Mouse (Mus musculus) neutrophil, adult 5-6 weeks (primary cell): Measurements from ENCODE around the gene Coq5. TPM values are rescaled to one million over a fixed set of nuclear protein-coding genes. Genes with fewer than 3 reads are reported as not detected.
A peak's percentile ranks its signal among the peaks of the same experiment; 100 is the strongest.

Experiments used
- ATAC-seq: fragments of 151-379, 151-347 bp; 2 replicates; pipeline ENCODE4 v1.8.0; 2017; ENCODE audit warnings: mild to moderate bottlenecking, moderate TSS enrichment; ENCODE audit not compliant: insufficient number of reproducible peaks, poor library complexity, low FRiP score, severe bottlenecking; ENCODE audit errors: extremely low read depth
- total RNA-seq: library from RNA; stranded (forward); fragments of 200-1000 nt; gene quantifications from 2 replicates; pipeline ENCODE4 v1.2.3, GENCODE M21; 2017

Coq5 gene
- 24.8 and 32.2 TPM in 2 replicates for total RNA-seq

DNA sequence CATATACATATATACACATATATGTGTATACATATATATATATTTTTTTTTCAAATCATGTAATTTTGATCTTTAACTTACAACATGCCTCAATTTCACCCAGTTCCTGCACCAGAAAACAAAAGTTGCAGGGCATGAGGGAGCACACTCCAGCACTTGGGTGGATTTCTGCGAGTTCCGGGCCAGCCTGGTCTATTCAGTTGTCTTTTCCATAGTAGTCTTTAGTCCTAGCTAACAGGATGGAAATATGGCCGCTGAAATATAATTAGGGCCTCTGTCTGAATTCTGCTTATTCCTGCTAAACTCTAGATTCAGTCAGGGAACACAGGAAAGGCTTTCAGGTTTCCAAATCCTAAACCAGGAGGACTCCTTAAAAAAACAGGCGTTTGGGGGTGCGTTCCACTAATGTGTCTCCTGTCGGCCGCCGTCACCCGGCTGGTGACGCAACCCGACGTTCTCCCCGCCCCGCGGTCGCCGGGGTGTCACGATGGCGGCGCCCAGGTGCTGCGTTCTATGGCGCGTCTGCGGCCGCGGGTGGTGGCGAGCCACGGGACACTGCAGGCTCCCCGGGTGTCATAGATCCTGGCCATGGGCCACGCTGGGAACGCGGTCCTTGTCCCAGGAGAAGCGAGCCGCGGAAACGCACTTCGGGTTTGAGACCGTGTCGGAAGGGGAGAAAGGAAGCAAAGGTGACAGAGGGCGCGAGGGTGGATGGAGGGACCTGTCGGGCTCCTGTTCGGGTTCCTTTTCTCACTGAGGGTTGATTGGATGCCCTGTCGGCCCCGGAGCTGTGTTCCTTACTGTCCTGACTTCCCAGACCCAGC lies at the start of gene Coq5:
Gene Coq5, plus strand, starts transcription at position 441 of the 824 bp plus-strand sequence.
- ATAC-seq = peak; percentile 86

GRCm38 (mm10) chr5:115230830-115231551 lies 48.5 kb upstream of the Coq5 start:
- no peak for ATAC-seq

DNA sequence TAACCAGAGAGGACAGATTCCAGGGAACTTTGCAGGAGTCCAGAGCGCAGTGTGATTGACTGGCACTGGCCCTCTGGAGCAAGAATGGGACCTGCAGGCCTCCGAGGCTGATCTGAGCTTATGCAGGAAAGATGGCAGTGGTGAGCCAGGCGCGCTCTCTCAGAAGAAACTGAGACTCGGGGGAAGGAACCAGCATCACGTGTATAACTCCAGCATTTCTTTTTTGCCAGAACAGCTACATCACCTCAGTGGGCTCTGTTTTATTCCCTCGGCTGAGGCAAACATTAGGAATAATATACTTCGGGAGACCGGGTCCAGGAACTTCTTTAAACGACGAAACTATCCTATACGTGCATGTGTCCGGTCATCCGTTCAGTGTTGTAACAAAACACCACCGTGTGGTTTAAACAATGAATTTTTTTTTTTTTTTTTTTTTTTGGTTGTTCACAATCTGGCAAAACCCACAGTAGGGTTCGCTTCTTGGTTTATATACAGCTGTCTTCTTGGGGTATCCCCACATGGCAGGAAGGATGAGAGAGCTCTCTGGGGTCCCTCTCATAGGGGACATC lies 47.8 kb upstream of the Coq5 start:
- ATAC-seq = no peak

DNA sequence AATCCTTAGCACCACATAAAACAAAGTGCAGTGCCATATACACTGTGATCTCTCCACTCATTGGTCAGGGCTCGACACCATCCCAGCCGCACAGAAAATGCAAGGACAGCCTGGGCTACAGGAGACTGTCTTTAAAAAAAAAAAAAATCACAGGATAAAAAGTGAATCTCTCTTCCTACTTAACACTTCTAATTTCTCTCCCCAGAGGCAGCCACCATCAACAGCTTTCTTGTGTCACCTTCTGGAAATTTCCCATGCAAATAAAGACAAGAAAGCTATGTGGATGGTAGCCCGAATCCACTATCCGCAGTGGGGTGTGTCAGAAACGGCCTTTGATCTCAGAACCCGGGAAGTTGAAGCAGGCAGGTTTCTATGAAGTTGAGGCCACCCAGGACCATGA lies 47.0 kb upstream of the Coq5 start:
- no peak for ATAC-seq

DNA sequence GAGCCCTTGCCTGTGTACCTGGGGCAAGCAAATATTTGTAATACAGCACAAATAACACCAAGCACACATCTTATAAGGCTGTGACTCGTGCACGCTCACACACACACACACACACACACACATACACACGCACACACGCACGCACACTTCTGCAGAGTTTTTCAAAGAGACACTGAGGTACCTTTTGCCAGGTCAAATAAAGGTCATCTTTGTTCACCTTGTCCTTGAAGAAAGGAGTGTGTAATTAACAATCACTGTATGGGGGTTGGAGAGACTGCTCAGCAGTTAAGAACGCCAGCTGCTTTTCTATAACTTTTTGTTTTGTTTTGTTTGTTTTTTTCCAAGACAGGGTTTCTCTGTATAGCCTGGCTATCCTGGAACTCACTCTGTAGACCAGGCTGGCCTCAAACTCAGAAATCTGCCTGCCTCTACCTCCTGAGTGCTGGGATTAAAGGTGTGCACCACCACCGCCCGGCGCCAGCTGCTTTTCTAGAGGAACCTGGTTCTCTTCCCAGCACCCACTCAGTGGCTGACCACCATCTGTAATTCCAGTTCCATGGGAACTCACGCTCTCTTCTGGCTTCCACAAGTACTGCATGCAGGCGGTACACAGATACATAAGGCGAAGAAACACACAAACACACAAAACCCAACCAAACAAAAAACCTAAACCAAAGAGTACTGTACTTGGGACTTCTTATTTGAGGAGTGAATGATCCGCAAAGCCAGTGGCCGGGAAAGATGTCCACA lies 46.3 kb upstream of the Coq5 start:
- no peak for ATAC-seq

DNA sequence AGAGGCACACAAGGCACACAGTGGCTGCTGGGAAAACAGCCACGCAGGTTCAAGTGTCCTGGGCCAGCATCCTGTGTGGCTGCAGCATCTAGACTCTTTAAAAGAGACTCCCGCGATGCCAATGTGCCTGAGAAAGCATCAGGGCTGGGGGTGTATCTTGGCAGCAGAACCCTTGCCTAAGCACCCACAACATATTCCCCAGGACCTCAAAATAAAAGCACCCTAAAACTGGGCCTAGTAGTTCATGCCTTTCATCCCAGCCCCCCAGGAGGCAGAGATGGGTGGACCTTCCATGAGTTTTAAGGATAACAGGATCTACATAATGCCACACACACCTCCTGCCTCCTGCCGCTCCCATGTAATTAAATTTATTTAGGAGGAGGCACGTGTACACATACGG lies 44.9 kb upstream of the Coq5 start:
- no peak for ATAC-seq

DNA sequence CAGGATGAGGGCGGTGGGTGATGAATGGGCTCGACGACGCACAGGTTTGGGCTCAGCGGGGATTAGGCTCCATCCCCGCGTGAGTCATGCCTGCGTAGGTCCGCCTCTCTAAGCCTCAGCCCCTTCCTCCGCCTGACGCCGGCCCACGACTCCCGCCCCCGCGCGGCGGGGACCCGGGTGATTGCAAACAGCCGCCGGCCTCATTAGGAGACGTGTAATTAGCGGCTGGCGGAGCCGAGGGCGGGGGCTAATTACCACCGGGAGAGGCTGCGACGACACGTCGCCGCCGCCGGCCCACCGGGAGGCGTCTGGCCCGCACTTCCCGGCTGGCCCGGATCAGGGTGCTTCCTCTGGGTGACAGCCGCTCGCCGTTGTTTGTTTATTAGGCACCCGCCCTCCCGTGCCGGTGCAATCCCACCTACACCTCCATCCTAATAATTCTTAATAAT lies 44.1 kb upstream of the Coq5 start:
- ATAC-seq = no peak

- ATAC-seq = peak; percentile 77
Measured at GRCm38 (mm10) chr5:115235786-115236263, 43.6 kb upstream of the Coq5 start, which contains the start of gene Pop5. TSS of gene Pop5 (plus strand) at chr5:115235836.

GRCm38 (mm10) chr5:115237803-115238728 lies 41.4 kb upstream of the Coq5 start:
- ATAC-seq = peak; percentile 79

DNA sequence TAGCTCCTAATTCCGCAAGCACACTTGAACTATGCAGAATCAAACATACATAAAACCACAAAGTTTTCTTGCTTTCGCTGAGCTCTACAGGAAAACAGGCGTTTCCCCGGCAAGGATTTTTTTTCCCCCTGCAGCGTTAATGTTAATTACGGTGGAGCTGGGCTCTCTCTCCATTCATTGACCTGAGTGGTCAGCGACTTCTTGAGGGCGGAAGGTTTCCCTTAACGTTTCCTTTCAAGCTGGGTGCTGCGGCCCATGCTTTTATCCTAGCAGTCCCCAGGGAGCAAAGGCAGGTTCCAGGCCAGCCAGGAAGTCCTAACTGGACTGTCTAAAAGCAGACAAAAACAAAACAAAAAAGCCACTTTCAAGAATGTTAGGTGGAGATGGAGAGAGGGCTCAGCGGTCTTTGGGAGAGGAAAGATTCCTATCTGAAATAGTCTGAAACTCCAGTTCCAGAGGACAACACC lies 40.7 kb upstream of the Coq5 start:
- ATAC-seq = no peak

GRCm38 (mm10) chr5:115240191-115240590 lies 39.3 kb upstream of the Coq5 start:
- ATAC-seq = no peak

- no peak for ATAC-seq
Measured at GRCm38 (mm10) chr5:115255472-115255871, 24.0 kb upstream of the Coq5 start.

GRCm38 (mm10) chr5:115256909-115257546 lies 22.4 kb upstream of the Coq5 start:
- no peak for ATAC-seq

DNA sequence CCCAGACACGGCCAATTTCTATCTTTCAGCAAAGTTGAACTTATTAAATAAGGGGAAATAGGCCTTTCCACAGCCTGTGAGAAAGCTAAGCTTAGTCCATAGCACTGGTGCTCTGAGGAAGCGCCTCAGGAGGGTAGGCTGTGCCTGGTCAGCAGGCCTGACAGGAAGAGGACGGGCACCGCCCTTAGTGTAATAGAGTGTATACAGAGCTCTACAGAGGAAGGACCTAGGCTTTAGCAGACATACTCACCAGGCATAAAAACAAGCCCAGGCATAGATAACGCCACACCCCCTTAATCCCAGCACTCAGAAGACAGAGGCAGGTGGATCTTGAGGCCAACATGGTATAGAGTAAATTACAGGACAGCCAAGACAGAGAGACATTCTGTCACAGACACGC lies 19.1 kb upstream of the Coq5 start:
- ATAC-seq = no peak

DNA sequence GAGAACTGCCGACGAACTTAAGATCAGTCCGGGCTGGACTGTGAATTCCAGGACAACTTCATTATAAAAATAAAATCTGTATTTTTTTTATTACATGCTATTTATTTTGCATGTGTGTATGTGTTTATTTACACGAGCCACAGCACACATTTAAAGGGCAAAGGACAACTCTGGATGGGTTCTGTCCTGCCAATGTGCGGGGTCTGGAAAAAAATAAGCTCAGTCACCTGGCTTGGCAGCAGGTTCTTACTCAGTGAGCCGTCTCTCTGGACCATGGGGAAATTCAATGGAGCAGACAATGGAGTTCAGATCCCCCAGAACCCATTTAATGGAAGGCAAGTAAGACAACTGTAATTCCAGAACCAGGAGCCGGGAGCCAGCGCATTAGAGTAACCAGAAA lies 18.3 kb upstream of the Coq5 start:
- ATAC-seq = no peak

- ATAC-seq = no peak
Measured at GRCm38 (mm10) chr5:115261880-115262279, 17.6 kb upstream of the Coq5 start.

GRCm38 (mm10) chr5:115262502-115263291 lies 16.8 kb upstream of the Coq5 start:
- no peak for ATAC-seq
